Mouse (Mus musculus): Measurements from ENCODE around the gene Zfp53. TPM values are rescaled to one million over a fixed set of nuclear protein-coding genes. Genes with fewer than 3 reads are reported as not detected.
"Not testable (repeated sequence)": the region's sequence is repeated elsewhere in the genome, so short reads cannot be mapped to it uniquely, and the experiment has no call there.

The Zfp53 gene
- polyA plus RNA-seq (2015; fragmentation: Nextera tagmentation; extraction: Ambion mirVana): 12.2 and 14.5 TPM in 2 replicates

- Histone ChIP-seq H3K4me3 (replicated peaks) (peak within 1 kb of the TSS; percentile 86), H3K4me2 (replicated peaks) (peak within 1 kb of the TSS; percentile 73), H3K9ac (peak within 1 kb of the TSS; percentile 76), H3K27ac (peak within 1 kb of the TSS; percentile 93), H3K27me3 (replicated peaks) (no peaks in the 10 kb centered on the region), H3K4me1 (replicated peaks) (peaks cover 4% of the 10 kb centered on the region; the same call in 1 of the 2 replicates), H3K36me3 (no peaks in the 10 kb centered on the region), H3K9me3 (no peaks in the 10 kb centered on the region)
- ATAC-seq: peak; percentile 99
- under 1% methylated on average over 34 of the region's 34 CpGs for WGBS
Observed at GRCm38 (mm10) chr17:21488760-21489499, at the start of gene Zfp53. Zfp53 (plus strand) TSS chr17:21488998.

GRCm38 (mm10) chr17:21449669-21450068 is 39.1 kb upstream of the Zfp53 start:
- H3K9me3 ChIP-seq: no peaks in the 10 kb centered on the region
- peak overlapping the region; percentile 28 for H3K9ac ChIP-seq
- peak overlapping the region; percentile 88 for H3K27ac ChIP-seq
- H3K4me1 ChIP-seq (replicated peaks): peaks cover 2% of the 10 kb centered on the region; the same call in 1 of the 2 replicates
- peak overlapping the region; percentile 63 for H3K4me2 ChIP-seq (replicated peaks)
- peak; percentile 84 for ATAC-seq
- H3K36me3 ChIP-seq: no peaks in the 10 kb centered on the region
- peak overlapping the region; percentile 51 for H3K4me3 ChIP-seq (replicated peaks)
- WGBS: 0% methylated on average over 3 of the region's 3 CpGs
- no peaks in the 10 kb centered on the region for H3K27me3 ChIP-seq (replicated peaks)

DNA sequence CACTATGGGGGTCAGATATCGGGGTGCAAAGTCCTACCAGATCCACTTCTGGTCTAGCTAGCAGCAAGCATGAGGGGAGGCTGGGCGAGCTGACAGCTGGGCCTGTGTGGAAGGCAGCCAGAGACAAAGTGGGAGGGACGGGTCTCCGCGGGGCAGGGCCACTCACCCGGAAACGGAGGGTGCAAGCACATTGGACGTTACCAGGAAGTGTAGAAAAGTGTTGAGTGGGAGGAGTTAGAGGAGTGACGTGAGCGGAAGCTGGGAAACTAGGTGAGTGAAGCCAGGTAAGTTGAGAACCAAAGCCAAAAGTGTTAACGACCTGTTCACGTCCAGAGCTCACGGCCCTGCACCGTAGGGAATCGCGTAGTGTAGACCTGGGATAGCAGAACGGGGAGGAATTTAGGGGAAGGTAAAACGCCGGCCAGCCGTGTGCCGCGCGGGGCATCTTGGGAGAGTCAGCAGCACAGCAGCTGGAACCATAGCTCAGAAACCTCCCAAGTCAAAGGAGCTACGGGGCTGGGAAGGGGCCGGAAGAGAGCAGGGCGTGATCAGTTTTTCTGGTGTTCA is 38.6 kb upstream of the Zfp53 start, which contains the start of gene Zfp51:
Gene Zfp51 (plus strand): TSS at position 237 of the 567 bp plus-strand sequence.
- H3K9ac ChIP-seq: peak within 1 kb of the TSS; percentile 42
- no peaks in the 10 kb centered on the region for H3K27me3 ChIP-seq (replicated peaks)
- peak within 1 kb of the TSS; percentile 63 for H3K4me2 ChIP-seq (replicated peaks)
- WGBS: under 1% methylated on average over 26 of the region's 26 CpGs
- peak within 1 kb of the TSS; percentile 51 for H3K4me3 ChIP-seq (replicated peaks)
- ATAC-seq: peak; percentile 100
- H3K36me3 ChIP-seq: no peaks in the 10 kb centered on the region
- H3K9me3 ChIP-seq: no peaks in the 10 kb centered on the region
- peaks cover 2% of the 10 kb centered on the region; the same call in 1 of the 2 replicates for H3K4me1 ChIP-seq (replicated peaks)
- H3K27ac ChIP-seq: peak within 1 kb of the TSS; percentile 88

- Histone ChIP-seq H3K4me2 (replicated peaks) (no peak overlapping the region), H3K9me3 (no peaks in the 10 kb centered on the region), H3K36me3 (peaks cover 8% of the 10 kb centered on the region; the same call in 1 of the 2 replicates), H3K4me3 (replicated peaks) (no peak overlapping the region), H3K9ac (no peak overlapping the region), H3K27me3 (replicated peaks) (no peaks in the 10 kb centered on the region), H3K27ac (no peak overlapping the region), H3K4me1 (replicated peaks) (no peaks in the 10 kb centered on the region)
- WGBS: 95% methylated on average over 5 of the region's 5 CpGs
- no peak for ATAC-seq
Observed at GRCm38 (mm10) chr17:21463550-21463949, 25.2 kb upstream of the Zfp53 start.

DNA sequence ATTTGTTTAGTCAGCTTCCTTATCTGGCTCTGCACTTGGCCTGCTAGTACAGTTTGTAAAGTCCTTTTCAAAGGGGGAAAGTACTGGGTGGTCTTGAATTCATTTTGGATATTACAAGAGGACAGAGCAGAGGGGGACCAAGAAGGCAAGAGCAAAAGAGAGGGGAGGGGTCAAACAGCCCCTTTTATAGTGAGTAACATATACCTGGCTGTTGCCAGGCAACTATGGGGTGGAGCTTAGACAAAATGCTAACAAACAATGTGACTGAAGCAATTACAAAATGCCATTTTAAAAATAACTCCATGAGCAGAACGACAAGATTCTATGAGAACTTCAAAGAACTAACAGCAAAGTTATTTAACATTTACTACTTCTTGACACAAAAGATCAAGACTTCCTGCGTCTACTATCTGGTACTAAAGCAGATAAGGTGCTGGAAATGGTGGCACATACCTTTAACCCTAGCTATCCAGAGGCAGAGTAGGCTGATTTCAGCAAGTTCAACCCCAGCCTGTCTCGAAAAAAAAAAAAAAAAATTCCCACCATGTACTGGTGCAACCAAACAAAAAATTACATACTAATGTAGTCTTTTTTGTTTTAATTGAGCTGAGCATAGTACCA is 16.7 kb upstream of the Zfp53 start:
- Histone ChIP-seq H3K36me3 (no peaks in the 10 kb centered on the region), H3K9ac (no peak overlapping the region), H3K4me3 (replicated peaks) (no peak overlapping the region), H3K4me1 (replicated peaks) (peaks cover 5% of the 10 kb centered on the region; the same call in 1 of the 2 replicates), H3K9me3 (no peaks in the 10 kb centered on the region), H3K27ac (no peak overlapping the region), H3K27me3 (replicated peaks) (no peaks in the 10 kb centered on the region), H3K4me2 (replicated peaks) (no peak overlapping the region)
- WGBS: 41% methylated on average over 3 of the region's 3 CpGs
- peak; percentile 56; the same call in 1 of the 2 replicates for ATAC-seq

- Histone ChIP-seq H3K27ac (no peak overlapping the region), H3K4me2 (replicated peaks) (no peak overlapping the region), H3K9ac (no peak overlapping the region), H3K36me3 (no peaks in the 10 kb centered on the region), H3K4me1 (replicated peaks) (peaks cover 5% of the 10 kb centered on the region; the same call in 1 of the 2 replicates), H3K27me3 (replicated peaks) (no peaks in the 10 kb centered on the region), H3K9me3 (no peaks in the 10 kb centered on the region), H3K4me3 (replicated peaks) (no peak overlapping the region)
- 50% methylated on average over 2 of the region's 2 CpGs for WGBS
- ATAC-seq: peak; percentile 34
Observed at GRCm38 (mm10) chr17:21472653-21473307, 16.0 kb upstream of the Zfp53 start.

GRCm38 (mm10) chr17:21473362-21474190 is 15.2 kb upstream of the Zfp53 start:
- Histone ChIP-seq H3K4me1 (replicated peaks) (peaks cover 5% of the 10 kb centered on the region; the same call in 1 of the 2 replicates), H3K27ac (no peak overlapping the region), H3K27me3 (replicated peaks) (no peaks in the 10 kb centered on the region), H3K36me3 (no peaks in the 10 kb centered on the region), H3K4me2 (replicated peaks) (0 out of 2 replicates have a peak overlapping the region, but pooled peaks have one; percentile 5), H3K9ac (no peak overlapping the region), H3K4me3 (replicated peaks) (no peak overlapping the region), H3K9me3 (no peaks in the 10 kb centered on the region)
- WGBS: 32% methylated on average over 14 of the region's 14 CpGs
- peak; percentile 85 for ATAC-seq

DNA sequence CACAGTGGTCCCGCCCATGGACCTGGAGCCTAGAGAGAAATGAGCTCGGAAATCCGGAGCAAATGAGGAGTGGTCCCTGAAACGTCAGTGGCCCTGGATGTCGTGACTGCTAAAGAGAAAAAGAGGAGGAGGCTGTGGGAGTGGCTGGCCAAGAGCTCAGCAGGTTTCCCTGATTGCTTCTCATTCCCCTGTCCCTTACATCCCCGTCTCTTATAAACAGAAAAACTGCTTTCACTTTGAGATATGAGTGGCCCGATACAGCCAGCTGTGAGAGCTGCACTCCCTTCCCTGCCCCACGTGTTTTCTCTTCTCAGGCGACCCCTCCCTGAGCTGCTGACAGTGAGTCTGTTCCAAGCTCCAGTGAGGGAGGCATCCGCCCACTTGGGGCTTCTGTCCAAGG is 14.1 kb upstream of the Zfp53 start:
- not testable (repeated sequence) for H3K27ac ChIP-seq; H3K36me3 ChIP-seq; ATAC-seq; H3K4me3 ChIP-seq (replicated peaks); H3K9me3 ChIP-seq; H3K4me1 ChIP-seq (replicated peaks); H3K9ac ChIP-seq; H3K27me3 ChIP-seq (replicated peaks)
- H3K4me2 ChIP-seq (replicated peaks): peak overlapping the region; percentile 43; the same call in 1 of the 2 replicates
- WGBS: 3% methylated on average over 10 of the region's 10 CpGs

DNA sequence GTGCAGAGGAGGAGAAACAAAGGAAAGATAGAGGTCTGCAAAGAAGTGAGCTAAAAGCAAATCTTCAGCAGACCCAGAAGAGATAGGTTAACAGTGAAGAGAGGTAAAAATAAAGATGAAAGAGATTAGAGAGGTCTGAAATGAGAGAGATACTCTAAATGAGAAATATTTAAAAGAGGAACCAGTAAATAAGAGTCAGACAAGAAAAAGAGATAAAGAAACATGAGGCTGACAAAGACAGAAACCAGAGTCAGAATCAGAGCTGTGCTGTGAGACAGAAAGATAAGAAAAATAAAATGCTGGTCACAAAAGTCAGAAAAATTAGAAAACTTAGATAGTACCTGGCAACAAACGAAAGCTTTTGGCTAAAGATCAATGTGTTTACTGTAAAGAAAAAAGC is 13.5 kb upstream of the Zfp53 start:
- not testable (repeated sequence) for H3K4me1 ChIP-seq (replicated peaks); H3K27me3 ChIP-seq (replicated peaks); ATAC-seq; H3K4me3 ChIP-seq (replicated peaks); H3K9ac ChIP-seq; H3K4me2 ChIP-seq (replicated peaks); H3K36me3 ChIP-seq; H3K27ac ChIP-seq; H3K9me3 ChIP-seq
- 42% methylated on average over 1 of the region's 1 CpGs for WGBS

DNA sequence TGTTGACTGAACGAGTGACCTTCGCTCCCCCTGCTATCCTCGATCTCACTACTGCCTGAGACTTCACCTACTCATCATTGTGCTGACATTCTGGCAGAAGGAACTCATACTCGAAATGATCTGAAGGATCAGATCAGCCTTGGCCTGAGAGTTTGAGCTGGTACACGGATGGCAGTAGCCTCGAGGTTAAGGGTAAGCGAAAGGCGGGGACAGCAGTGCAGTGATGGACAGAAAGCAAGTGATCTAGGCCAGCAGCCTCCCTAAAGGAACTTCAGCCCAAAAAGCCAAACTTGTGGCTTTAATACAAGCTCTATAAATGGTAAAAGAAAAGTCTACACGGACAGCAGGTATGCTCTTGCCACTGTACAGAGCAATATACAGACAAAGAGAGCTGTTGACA is 12.4 kb upstream of the Zfp53 start:
- H3K9me3 ChIP-seq; H3K4me3 ChIP-seq (replicated peaks); H3K27me3 ChIP-seq (replicated peaks); H3K4me1 ChIP-seq (replicated peaks); H3K27ac ChIP-seq; H3K9ac ChIP-seq; H3K36me3 ChIP-seq; H3K4me2 ChIP-seq (replicated peaks); ATAC-seq: not testable (repeated sequence)
- 74% methylated on average over 5 of the region's 9 CpGs for WGBS

- H3K27me3 ChIP-seq (replicated peaks); H3K36me3 ChIP-seq; H3K4me2 ChIP-seq (replicated peaks); H3K27ac ChIP-seq; H3K9me3 ChIP-seq; H3K4me3 ChIP-seq (replicated peaks); H3K9ac ChIP-seq; H3K4me1 ChIP-seq (replicated peaks): not testable (repeated sequence)
- WGBS: 71% methylated on average over 10 of the region's 10 CpGs
- peak; percentile 49; the same call in 1 of the 2 replicates for ATAC-seq
Observed at GRCm38 (mm10) chr17:21478103-21478777, 10.6 kb upstream of the Zfp53 start.
